Mouse (Mus musculus): Measurements from ENCODE around the gene Mphosph6.

The Mphosph6 gene

GRCm38 (mm10) chr8:117768971-117769370, 32.8 kb downstream of the Mphosph6 start:
- no peak for DNase-seq (ENCODE audit: low spot score)

- DNase-seq (ENCODE audit: low spot score), result no peak
Observed at GRCm38 (mm10) chr8:117765947-117766346, 35.8 kb downstream of the Mphosph6 start.

DNA sequence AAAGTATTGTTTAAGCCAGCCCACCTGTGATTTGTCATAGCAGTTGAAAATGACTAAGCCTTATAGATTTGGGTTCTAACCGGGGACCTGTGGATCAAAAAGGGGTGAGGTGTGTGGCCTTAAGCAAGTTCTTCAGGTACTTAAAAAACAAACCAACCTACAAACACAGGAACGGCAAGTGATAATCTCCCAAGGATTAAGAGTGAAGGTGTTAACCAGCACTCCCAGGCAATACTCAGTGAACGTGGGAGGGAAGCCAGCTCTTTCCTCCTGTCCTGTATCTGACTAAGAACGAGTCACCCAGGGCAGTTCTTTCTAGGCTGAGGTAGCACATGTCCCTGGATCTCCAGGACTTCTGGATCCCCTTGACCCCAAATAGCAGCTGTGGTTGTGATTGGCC, 37.1 kb downstream of the Mphosph6 start:
- no peak for DNase-seq (ENCODE audit: low spot score)

DNA sequence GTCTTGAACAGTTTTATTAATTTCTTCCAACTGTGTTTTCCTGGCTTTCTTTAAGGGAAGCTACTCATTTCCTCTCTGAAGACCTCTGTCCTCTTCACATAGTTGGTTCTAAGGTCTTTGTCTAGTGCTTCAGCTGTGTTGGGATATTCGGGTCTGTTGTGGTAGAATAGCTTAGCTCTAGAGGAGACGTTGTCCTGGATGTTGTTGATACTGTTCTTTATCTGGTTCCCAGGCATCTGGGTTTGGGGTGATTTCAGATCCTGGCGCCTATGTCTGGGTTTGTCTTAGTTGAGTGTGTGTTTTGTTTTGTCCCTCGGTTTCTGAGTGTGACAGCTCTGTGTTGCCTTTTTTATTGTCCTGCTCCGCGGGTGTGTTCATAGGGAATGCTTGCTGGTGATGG, 39.0 kb downstream of the Mphosph6 start:
- DNase-seq (ENCODE audit: low spot score), result no peak

DNA sequence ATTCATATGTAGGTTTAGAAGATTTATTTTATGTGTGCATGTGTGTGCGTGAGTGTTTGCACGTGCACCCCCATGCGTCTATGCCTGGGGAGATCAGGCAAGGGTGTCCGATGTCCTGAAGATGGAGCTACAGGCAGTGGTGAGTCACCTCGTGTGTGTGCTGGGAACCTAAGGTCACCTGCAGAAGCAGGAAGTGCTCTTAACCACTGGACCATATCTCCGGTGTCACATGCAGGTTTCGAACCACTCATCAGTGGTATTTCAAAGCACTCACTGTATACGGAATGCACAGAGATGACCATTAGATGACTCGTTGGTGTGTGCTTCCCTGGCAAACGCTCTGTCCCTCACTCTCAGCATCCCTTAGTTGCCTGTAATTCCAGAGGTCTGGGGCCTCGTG, 43.8 kb downstream of the Mphosph6 start:
- no peak for DNase-seq (ENCODE audit: low spot score)

- no peak for DNase-seq (ENCODE audit: low spot score)
Observed at GRCm38 (mm10) chr8:117749436-117749835, 52.3 kb downstream of the Mphosph6 start.

DNA sequence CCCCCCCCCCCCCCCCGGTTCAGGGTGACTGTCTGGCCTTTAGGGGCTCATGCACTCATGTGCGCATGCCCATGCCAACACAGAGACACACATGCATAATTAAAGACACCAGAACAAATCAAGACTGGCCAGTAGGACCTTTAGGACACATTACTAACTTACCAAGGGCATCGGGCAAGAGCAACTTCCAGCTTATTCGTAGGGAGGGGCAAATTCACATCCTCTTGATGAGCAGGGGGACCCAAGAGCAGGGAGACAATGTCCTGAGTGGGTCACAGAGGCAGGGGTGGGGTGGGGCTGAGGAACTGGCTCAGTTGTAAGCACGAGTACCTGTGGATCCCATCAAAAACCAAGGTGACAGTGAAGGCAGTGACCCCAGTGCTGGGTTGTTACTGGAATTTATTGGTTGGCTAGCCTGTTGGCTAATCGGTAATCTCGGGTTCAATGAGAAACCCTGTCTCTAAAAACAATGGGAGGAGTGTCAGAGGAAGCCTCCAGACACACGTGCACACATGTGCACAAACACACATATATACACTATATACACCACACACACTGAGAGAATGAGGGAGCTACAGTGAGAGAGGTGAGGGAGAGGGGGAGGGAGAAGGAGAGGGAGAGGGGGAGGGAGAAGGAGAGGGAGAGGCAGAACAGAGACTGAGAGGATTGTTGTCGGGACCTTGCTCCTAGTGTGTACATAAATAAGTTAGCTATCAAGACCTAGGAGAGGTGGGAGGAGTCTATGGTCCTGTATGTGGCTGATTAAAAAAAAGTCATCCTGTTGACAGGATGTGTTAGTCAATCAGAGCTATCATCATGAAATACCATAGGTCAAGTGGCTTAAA, 53.6 kb downstream of the Mphosph6 start:
- no peak for DNase-seq (ENCODE audit: low spot score)

DNA sequence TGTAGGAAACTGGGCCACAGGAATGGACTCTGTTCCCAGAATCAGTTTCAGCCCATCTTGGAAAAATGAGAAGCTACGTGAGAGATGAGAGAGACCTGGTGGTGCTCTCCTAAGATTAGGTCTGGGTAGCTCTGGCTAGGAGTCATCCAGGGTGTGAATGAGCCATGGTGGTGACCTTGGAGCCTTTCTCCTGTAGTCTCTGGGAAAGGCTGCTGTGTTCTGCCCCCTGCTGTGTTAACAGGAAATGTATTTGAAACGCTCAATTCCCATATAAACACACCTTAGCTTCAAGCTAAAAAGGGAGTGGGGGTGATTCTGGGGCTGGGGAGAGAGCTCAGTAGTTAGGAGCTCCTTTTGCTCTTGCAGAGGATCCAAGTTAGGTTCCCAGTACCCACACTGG, 54.3 kb downstream of the Mphosph6 start:
- no peak for DNase-seq (ENCODE audit: low spot score)

DNA sequence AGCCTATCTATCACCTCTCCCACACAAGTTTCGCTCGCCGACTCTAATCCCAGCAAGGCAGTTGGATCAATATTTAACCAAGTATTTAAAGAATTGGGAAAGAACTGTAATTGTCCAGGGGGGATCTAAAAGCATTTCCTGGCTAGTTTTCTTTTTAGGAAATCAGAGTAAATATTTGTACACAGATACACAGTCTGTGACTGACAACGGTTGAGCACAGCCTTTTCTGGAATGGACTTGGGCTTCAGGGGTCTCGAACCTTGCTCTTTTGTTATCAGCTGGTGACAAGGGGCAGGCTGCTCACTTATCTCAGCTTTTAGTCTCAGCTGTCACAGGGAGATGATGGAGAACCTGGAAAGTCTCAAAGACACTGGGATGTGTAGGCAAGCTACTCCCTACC, 55.1 kb downstream of the Mphosph6 start:
- no peak for DNase-seq (ENCODE audit: low spot score)

GRCm38 (mm10) chr8:117742431-117743012, 59.2 kb downstream of the Mphosph6 start:
- DNase-seq (ENCODE audit: low spot score), result no peak

All from embryo, embryonic 10.5 days (tissue).